Mouse (Mus musculus) myocyte (in vitro differentiated cells): Measurements from ENCODE around the gene Gm20388.

Experiments
- CEBPB ChIP-seq: IDR thresholded peaks from 2 replicates; pipeline ENCODE4 v1.6.1; 2011; ENCODE audit warnings: mild to moderate bottlenecking, moderate library complexity; ENCODE audit not compliant: poor library complexity, insufficient read depth, severe bottlenecking
- E2F4 ChIP-seq: IDR thresholded peaks from one replicate; pipeline ENCODE4 v1.6.1; 2011; ENCODE audit warnings: mild to moderate bottlenecking, control low read depth, moderate library complexity; ENCODE audit not compliant: insufficient read depth
- MAX ChIP-seq: IDR thresholded peaks from one replicate; pipeline ENCODE4 v1.6.1; 2011; ENCODE audit warnings: low read depth, mild to moderate bottlenecking, control low read depth
- MYOD1 ChIP-seq, 3 experiments: IDR thresholded peaks; one replicate each; pipeline ENCODE4 v1.6.1; 2011; ENCODE audit warnings: control low read depth in 2 of 3, low read depth in 2 of 3, mild to moderate bottlenecking in 2 of 3, moderate library complexity in 1 of 3; ENCODE audit not compliant: insufficient read length in 2 of 3, control insufficient read depth in 1 of 3
- POLR2A ChIP-seq: IDR thresholded peaks from one replicate; pipeline ENCODE4 v1.6.1; 2011; ENCODE audit warnings: low read depth, mild to moderate bottlenecking, control low read depth, moderate library complexity; ENCODE audit not compliant: insufficient read length
- POLR2AphosphoS2 ChIP-seq: IDR thresholded peaks from one replicate; pipeline ENCODE4 v1.6.1; 2011; ENCODE audit warnings: low read depth, control low read depth; ENCODE audit not compliant: insufficient read length
- SRF ChIP-seq: IDR thresholded peaks from one replicate; pipeline ENCODE4 v1.6.1; 2011; ENCODE audit warnings: low read depth; ENCODE audit not compliant: control insufficient read depth, insufficient read length
- TCF12 ChIP-seq: IDR thresholded peaks from one replicate; pipeline ENCODE4 v1.6.1; 2011; ENCODE audit warnings: mild to moderate bottlenecking, control low read depth; ENCODE audit not compliant: poor library complexity, insufficient read depth, severe bottlenecking
- TCF3 ChIP-seq: IDR thresholded peaks from one replicate; pipeline ENCODE4 v1.6.1; 2011; ENCODE audit warnings: low read depth, control low read depth; ENCODE audit not compliant: insufficient read length
- USF1 ChIP-seq: IDR thresholded peaks from one replicate; pipeline ENCODE4 v1.6.1; 2011; ENCODE audit warnings: low read depth, mild to moderate bottlenecking, control low read depth, moderate library complexity

- TF ChIP-seq MYOD1 (IDR thresholded peaks at IDR 0.05; ENCODE audit: control insufficient read depth in 1 of 3, insufficient read length in 2 of 3, low read depth in 2 of 3): no peak
- TF ChIP-seq POLR2A: no peak
- TF ChIP-seq USF1: no peak
- TF ChIP-seq MAX: no peak
- no peak for TF ChIP-seq CEBPB
- no peak for TF ChIP-seq SRF
- no peak for TF ChIP-seq E2F4
- TF ChIP-seq TCF3: no peak
- TF ChIP-seq POLR2AphosphoS2: no peak
- TF ChIP-seq TCF12: no peak
Observed at GRCm38 (mm10) chr8:121192451-121192850, 1281.8 kb downstream of the Gm20388 start.
